In genomic region chr12:29698541-29698940, GRCm38 (mm10) we compare ENCODE assay signal across 14 mouse cellular contexts.
A peak's percentile ranks its signal among the peaks of the same experiment; 100 is the strongest.
DNase-seq lines count a peak whose midpoint lies in the region; ATAC-seq and TF ChIP-seq lines count a peak whose summit lies in the region.
"Had no signal": no experiment of that assay in that cellular context is flagged by ENCODE, and none has a peak within 500 bp of the region (broad histone marks: within the 10 kb centered on the region; RNA-seq: fewer than 3 reads in every experiment).

No protein-coding gene starts in this region.

- H3K9me3 ChIP-seq in hindbrain, embryonic 12.5 days (replicated peaks) = no peaks in the 10 kb centered on the region
- no peaks in the 10 kb centered on the region for H3K9me3 ChIP-seq in midbrain, embryonic 13.5 days
- H3K9me3 ChIP-seq: embryonic facial prominence, embryonic 12.5 days; kidney, embryonic 15.5 days had no signal

- H3K9ac ChIP-seq in hindbrain, embryonic 12.5 days = no peak overlapping the region
- H3K9ac ChIP-seq in midbrain, embryonic 13.5 days (replicated peaks) = no peak overlapping the region
- H3K9ac ChIP-seq: embryonic facial prominence, embryonic 12.5 days; kidney, embryonic 15.5 days; lung, embryonic 14.5 days had no signal

- peak overlapping the region; percentile 27; the same call in 1 of the 2 replicates for H3K4me2 ChIP-seq in hindbrain, embryonic 12.5 days (replicated peaks)
- peak overlapping the region; percentile 6; the same call in 1 of the 2 replicates for H3K4me2 ChIP-seq in midbrain, embryonic 13.5 days (replicated peaks)
- H3K4me2 ChIP-seq: embryonic facial prominence, embryonic 12.5 days; kidney, embryonic 15.5 days; lung, embryonic 14.5 days had no signal

- peak; percentile 23 for ATAC-seq in hindbrain, embryonic 12.5 days (ENCODE audit: low FRiP score)
- ATAC-seq in midbrain, embryonic 13.5 days = peak; percentile 16; the same call in 1 of the 2 replicates
- no peak for ATAC-seq in megakaryocyte-erythroid progenitor cell, adult 5-6 weeks (replicated peaks; ENCODE audit: low FRiP score, low TSS enrichment, poor library complexity, severe bottlenecking)
- ATAC-seq: Patski had no signal

- 43% methylated on average over 3 of the region's 3 CpGs for WGBS in hindbrain, embryonic 12.5 days
- WGBS in midbrain, embryonic 13.5 days = 17% methylated on average over 3 of the region's 3 CpGs
- 14% methylated on average over 3 of the region's 3 CpGs for WGBS in olfactory bulb, adult 2 months

- no peak for TF ChIP-seq CTCF in layer of hippocampus, adult 2 months (conservative IDR thresholded peaks at IDR 0.05)
- no peak for TF ChIP-seq CTCF in olfactory bulb, adult 2 months (IDR thresholded peaks at IDR 0.05; ENCODE audit: insufficient read depth, low read depth, low read length)

- no peak for TF ChIP-seq POLR2A in olfactory bulb, adult 2 months (IDR thresholded peaks at IDR 0.05; ENCODE audit: insufficient read depth, low read depth, low read length)

- no peaks in the 10 kb centered on the region for H3K36me3 ChIP-seq in hindbrain, embryonic 12.5 days
- no peaks in the 10 kb centered on the region for H3K36me3 ChIP-seq in midbrain, embryonic 13.5 days
- H3K36me3 ChIP-seq: embryonic facial prominence, embryonic 12.5 days; kidney, embryonic 15.5 days had no signal

- H3K27me3 ChIP-seq in hindbrain, embryonic 12.5 days = no peaks in the 10 kb centered on the region
- H3K27me3 ChIP-seq in midbrain, embryonic 13.5 days = peaks cover 14% of the 10 kb centered on the region; the same call in 1 of the 2 replicates
- H3K27me3 ChIP-seq: embryonic facial prominence, embryonic 12.5 days; kidney, embryonic 15.5 days had no signal

- peak overlapping the region; percentile 87 for H3K27ac ChIP-seq in layer of hippocampus, adult 2 months
- H3K27ac ChIP-seq in hindbrain, embryonic 12.5 days = peak overlapping the region; percentile 78
- H3K27ac ChIP-seq in midbrain, embryonic 13.5 days = peak overlapping the region; percentile 91
- H3K27ac ChIP-seq in olfactory bulb, adult 2 months (ENCODE audit: insufficient read depth, low read depth, low read length) = peak overlapping the region; percentile 96
- H3K27ac ChIP-seq: kidney, embryonic 15.5 days had no signal

- DNase-seq in layer of hippocampus, adult 2 months (ENCODE audit: low spot score in 2 of 2) = no peak
- no peak for DNase-seq in layer of hippocampus, postnatal 14 days (ENCODE audit: low spot score in 2 of 2)
- no peak for DNase-seq in spleen, postnatal 14 days (ENCODE audit: low spot score in 2 of 2)
- no peak for DNase-seq in cerebellum, postnatal 36 days
- DNase-seq: cerebellum, adult 11-12 months; right cerebral cortex, postnatal 14 days had no signal

- no peak overlapping the region for H3K4me3 ChIP-seq in layer of hippocampus, adult 2 months
- no peak overlapping the region for H3K4me3 ChIP-seq in hindbrain, embryonic 12.5 days
- H3K4me3 ChIP-seq in midbrain, embryonic 13.5 days (replicated peaks) = no peak overlapping the region
- H3K4me3 ChIP-seq in olfactory bulb, adult 2 months (ENCODE audit: insufficient read depth, low read depth, low read length) = no peak overlapping the region
- H3K4me3 ChIP-seq: embryonic facial prominence, embryonic 12.5 days; kidney, embryonic 15.5 days had no signal

- peaks cover 63% of the 10 kb centered on the region for H3K4me1 ChIP-seq in hindbrain, embryonic 12.5 days
- H3K4me1 ChIP-seq in midbrain, embryonic 13.5 days (replicated peaks) = peaks cover 95% of the 10 kb centered on the region
- H3K4me1 ChIP-seq in olfactory bulb, adult 2 months (ENCODE audit: control insufficient read depth, insufficient read depth, low read length) = peaks cover 52% of the 10 kb centered on the region
